Mouse (Mus musculus): ENCODE data around the gene Hoxb8. TPM values are rescaled to one million over a fixed set of nuclear protein-coding genes. Genes with fewer than 3 reads are reported as not detected.
A peak's percentile ranks its signal among the peaks of the same experiment; 100 is the strongest.

Gene Hoxb8
- polyA plus RNA-seq, 1 experiment, result 0.05 TPM

GRCm38 (mm10) chr11:96271541-96272011 is 10.1 kb upstream of the Hoxb8 start:
- H3K4me3 ChIP-seq, result no peak overlapping the region
- no peak for TF ChIP-seq E2F4 (IDR thresholded peaks at IDR 0.05; ENCODE audit: insufficient read depth)
- no peak for TF ChIP-seq CEBPB (IDR thresholded peaks at IDR 0.05; ENCODE audit: insufficient read depth, poor library complexity, severe bottlenecking)
- TF ChIP-seq TCF12 (IDR thresholded peaks at IDR 0.05; ENCODE audit: insufficient read depth, poor library complexity, severe bottlenecking), result no peak
- TF ChIP-seq REST (IDR thresholded peaks at IDR 0.05; ENCODE audit: insufficient read depth, insufficient read length), result no peak
- no peak for TF ChIP-seq MAX (IDR thresholded peaks at IDR 0.05; ENCODE audit: low read depth)
- TF ChIP-seq USF1 (IDR thresholded peaks at IDR 0.05; ENCODE audit: low read depth), result no peak
- no peak for TF ChIP-seq POLR2A (IDR thresholded peaks at IDR 0.05; ENCODE audit: insufficient read length, low read depth)
- no peak for TF ChIP-seq MYOD1 (IDR thresholded peaks at IDR 0.05; ENCODE audit: control insufficient read depth in 1 of 3, insufficient read length in 2 of 3, low read depth in 2 of 3)
- no peak for TF ChIP-seq POLR2AphosphoS2 (IDR thresholded peaks at IDR 0.05; ENCODE audit: insufficient read length, low read depth)
- TF ChIP-seq SRF (IDR thresholded peaks at IDR 0.05; ENCODE audit: control insufficient read depth, insufficient read length, low read depth), result no peak
- no peak for TF ChIP-seq MYOG (IDR thresholded peaks at IDR 0.05; ENCODE audit: control insufficient read depth in 1 of 3, insufficient read depth in 1 of 3, insufficient read length in 2 of 3, low read depth in 2 of 3)
- TF ChIP-seq TCF3 (IDR thresholded peaks at IDR 0.05; ENCODE audit: insufficient read length, low read depth), result no peak
- H3K4me2 ChIP-seq (ENCODE audit: low read depth), result peak overlapping the region; percentile 55
- H3K27me3 ChIP-seq (ENCODE audit: control insufficient read depth, insufficient read depth, insufficient read length), result peaks cover 85% of the 10 kb centered on the region
- H3ac ChIP-seq (ENCODE audit: control insufficient read depth, insufficient read length), result no peak overlapping the region
- no peaks in the 10 kb centered on the region for H3K79me2 ChIP-seq (ENCODE audit: control insufficient read depth, insufficient read depth)
- no peaks in the 10 kb centered on the region for H3K36me3 ChIP-seq (ENCODE audit: control insufficient read depth, insufficient read depth)

- Histone ChIP-seq H3ac (ENCODE audit: control insufficient read depth, insufficient read length) (no peak overlapping the region), H3K4me2 (ENCODE audit: low read depth) (peak overlapping the region; percentile 55), H3K79me2 (ENCODE audit: control insufficient read depth, insufficient read depth) (no peaks in the 10 kb centered on the region), H3K27me3 (ENCODE audit: control insufficient read depth, insufficient read depth, insufficient read length) (peaks cover 85% of the 10 kb centered on the region), H3K4me3 (no peak overlapping the region), H3K36me3 (ENCODE audit: control insufficient read depth, insufficient read depth) (no peaks in the 10 kb centered on the region)
- TF ChIP-seq USF1 (IDR thresholded peaks at IDR 0.05; ENCODE audit: low read depth) (no peak), E2F4 (IDR thresholded peaks at IDR 0.05; ENCODE audit: insufficient read depth) (no peak), MYOG (IDR thresholded peaks at IDR 0.05; ENCODE audit: control insufficient read depth in 1 of 3, insufficient read depth in 1 of 3, insufficient read length in 2 of 3, low read depth in 2 of 3) (no peak), TCF3 (IDR thresholded peaks at IDR 0.05; ENCODE audit: insufficient read length, low read depth) (no peak)
These were observed 9.4 kb upstream of the Hoxb8 start for GRCm38 (mm10) chr11:96272024-96272921.

DNA sequence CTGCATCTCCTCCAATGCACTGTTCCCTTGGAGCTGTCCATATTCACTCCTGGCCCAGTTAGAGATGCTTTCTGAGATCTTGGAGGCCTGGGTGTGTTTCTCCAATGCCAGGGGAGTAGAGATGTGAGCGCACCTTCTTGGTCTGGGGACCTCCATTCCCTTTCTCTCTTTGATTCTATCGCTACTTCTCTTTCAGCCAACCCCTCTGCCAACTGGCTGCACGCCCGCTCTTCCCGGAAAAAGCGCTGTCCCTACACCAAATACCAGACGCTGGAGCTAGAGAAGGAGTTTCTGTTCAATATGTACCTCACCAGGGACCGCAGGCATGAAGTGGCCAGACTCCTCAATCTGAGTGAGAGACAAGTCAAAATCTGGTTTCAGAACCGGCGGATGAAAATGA is 7.3 kb upstream of the Hoxb8 start:
- Histone ChIP-seq H3K79me2 (ENCODE audit: control insufficient read depth, insufficient read depth) (no peaks in the 10 kb centered on the region), H3K4me3 (no peak overlapping the region), H3ac (ENCODE audit: control insufficient read depth, insufficient read length) (no peak overlapping the region), H3K4me2 (ENCODE audit: low read depth) (no peak overlapping the region), H3K36me3 (ENCODE audit: control insufficient read depth, insufficient read depth) (no peaks in the 10 kb centered on the region), H3K27me3 (ENCODE audit: control insufficient read depth, insufficient read depth, insufficient read length) (peaks cover 86% of the 10 kb centered on the region)
- TF ChIP-seq POLR2A (IDR thresholded peaks at IDR 0.05; ENCODE audit: insufficient read length, low read depth) (no peak), USF1 (IDR thresholded peaks at IDR 0.05; ENCODE audit: low read depth) (no peak), REST (IDR thresholded peaks at IDR 0.05; ENCODE audit: insufficient read depth, insufficient read length) (no peak), POLR2AphosphoS2 (IDR thresholded peaks at IDR 0.05; ENCODE audit: insufficient read length, low read depth) (no peak), MYOD1 (IDR thresholded peaks at IDR 0.05; ENCODE audit: control insufficient read depth in 1 of 3, insufficient read length in 2 of 3, low read depth in 2 of 3) (no peak), MAX (IDR thresholded peaks at IDR 0.05; ENCODE audit: low read depth) (no peak), TCF3 (IDR thresholded peaks at IDR 0.05; ENCODE audit: insufficient read length, low read depth) (no peak), E2F4 (IDR thresholded peaks at IDR 0.05; ENCODE audit: insufficient read depth) (no peak), MYOG (IDR thresholded peaks at IDR 0.05; ENCODE audit: control insufficient read depth in 1 of 3, insufficient read depth in 1 of 3, insufficient read length in 2 of 3, low read depth in 2 of 3) (no peak), TCF12 (IDR thresholded peaks at IDR 0.05; ENCODE audit: insufficient read depth, poor library complexity, severe bottlenecking) (no peak), CEBPB (IDR thresholded peaks at IDR 0.05; ENCODE audit: insufficient read depth, poor library complexity, severe bottlenecking) (no peak), SRF (IDR thresholded peaks at IDR 0.05; ENCODE audit: control insufficient read depth, insufficient read length, low read depth) (no peak)

DNA sequence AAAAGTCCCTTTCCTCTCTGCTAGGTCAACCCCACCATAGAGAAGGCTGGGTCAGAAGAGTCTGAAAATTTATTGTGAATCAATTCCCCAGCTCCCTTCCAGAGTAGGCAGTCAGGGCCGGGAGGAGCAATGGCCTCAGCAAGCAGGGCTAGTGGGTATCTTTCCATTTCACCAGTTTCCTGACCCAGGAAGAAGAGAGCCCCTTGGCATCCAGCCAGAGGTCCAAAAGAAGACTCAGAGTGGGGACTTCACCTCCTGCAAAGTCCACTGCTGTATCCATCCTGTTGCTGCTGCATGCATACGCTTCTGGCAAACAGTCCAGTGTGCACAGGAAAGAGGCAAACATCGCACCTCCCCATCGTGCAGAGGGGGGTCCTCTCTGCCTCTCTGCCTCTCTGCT is 5.8 kb upstream of the Hoxb8 start:
- H3ac ChIP-seq (ENCODE audit: control insufficient read depth, insufficient read length), result no peak overlapping the region
- TF ChIP-seq USF1 (IDR thresholded peaks at IDR 0.05; ENCODE audit: low read depth) (no peak), TCF3 (IDR thresholded peaks at IDR 0.05; ENCODE audit: insufficient read length, low read depth) (no peak), TCF12 (IDR thresholded peaks at IDR 0.05; ENCODE audit: insufficient read depth, poor library complexity, severe bottlenecking) (no peak), MAX (IDR thresholded peaks at IDR 0.05; ENCODE audit: low read depth) (no peak), SRF (IDR thresholded peaks at IDR 0.05; ENCODE audit: control insufficient read depth, insufficient read length, low read depth) (no peak), CEBPB (IDR thresholded peaks at IDR 0.05; ENCODE audit: insufficient read depth, poor library complexity, severe bottlenecking) (no peak), E2F4 (IDR thresholded peaks at IDR 0.05; ENCODE audit: insufficient read depth) (no peak), MYOG (IDR thresholded peaks at IDR 0.05; ENCODE audit: control insufficient read depth in 1 of 3, insufficient read depth in 1 of 3, insufficient read length in 2 of 3, low read depth in 2 of 3) (no peak), POLR2A (IDR thresholded peaks at IDR 0.05; ENCODE audit: insufficient read length, low read depth) (no peak)
- H3K36me3 ChIP-seq (ENCODE audit: control insufficient read depth, insufficient read depth), result no peaks in the 10 kb centered on the region
- H3K4me3 ChIP-seq, result no peak overlapping the region
- H3K79me2 ChIP-seq (ENCODE audit: control insufficient read depth, insufficient read depth), result no peaks in the 10 kb centered on the region
- H3K27me3 ChIP-seq (ENCODE audit: control insufficient read depth, insufficient read depth, insufficient read length), result peaks cover 82% of the 10 kb centered on the region
- H3K4me2 ChIP-seq (ENCODE audit: low read depth), result no peak overlapping the region
